Mouse (Mus musculus): ENCODE data around the gene Kif21a.

- TF ChIP-seq POLR2A (IDR thresholded peaks at IDR 0.05; ENCODE audit: extremely low read depth, insufficient read depth, low read length) (no peak), CTCF (IDR thresholded peaks at IDR 0.05; ENCODE audit: low read depth, low read length) (no peak)
Measured at GRCm38 (mm10) chr15:90971914-90972767, 77.6 kb downstream of the Kif21a start.
